27 mouse cellular contexts compared by ENCODE assay signal in genomic region chr3:123391180-123391579, GRCm38 (mm10).
"Had no signal": no experiment of that assay in that cellular context is flagged by ENCODE, and none has a peak within 500 bp of the region (broad histone marks: within the 10 kb centered on the region; RNA-seq: fewer than 3 reads in every experiment).

No protein-coding gene starts in this region.

- H3K27me3 ChIP-seq: heart, embryonic 12.5 days; intestine, embryonic 15.5 days; limb, embryonic 12.5 days had no signal

- H3K9ac ChIP-seq: heart, embryonic 12.5 days; hindbrain, embryonic 12.5 days; hindbrain, embryonic 14.5 days; intestine, embryonic 15.5 days; limb, embryonic 12.5 days; liver, embryonic 13.5 days; liver, embryonic 15.5 days had no signal

- H3K9me3 ChIP-seq: heart, embryonic 10.5 days; heart, embryonic 12.5 days; hindbrain, embryonic 10.5 days; hindbrain, embryonic 12.5 days; intestine, embryonic 15.5 days; limb, embryonic 10.5 days; limb, embryonic 12.5 days; liver, embryonic 13.5 days; liver, embryonic 15.5 days had no signal

- H3K27ac ChIP-seq: gastrocnemius, adult 2 months; heart, embryonic 10.5 days; hindbrain, embryonic 10.5 days; hindbrain, embryonic 12.5 days; hindbrain, embryonic 14.5 days; intestine, embryonic 15.5 days; layer of hippocampus, adult 2 months; left cerebral cortex, adult 2 months; limb, embryonic 10.5 days; limb, embryonic 12.5 days; liver, embryonic 13.5 days; liver, embryonic 15.5 days had no signal

- H3K4me1 ChIP-seq: heart, embryonic 10.5 days; heart, embryonic 12.5 days; hindbrain, embryonic 10.5 days; hindbrain, embryonic 12.5 days; intestine, embryonic 15.5 days; limb, embryonic 10.5 days; limb, embryonic 12.5 days; liver, embryonic 13.5 days; liver, embryonic 15.5 days had no signal

- H3K36me3 ChIP-seq: heart, embryonic 10.5 days; heart, embryonic 12.5 days; hindbrain, embryonic 10.5 days; hindbrain, embryonic 12.5 days; intestine, embryonic 15.5 days; limb, embryonic 10.5 days; limb, embryonic 12.5 days; liver, embryonic 13.5 days; liver, embryonic 15.5 days had no signal

- H3K4me3 ChIP-seq: gastrocnemius, adult 2 months; heart, embryonic 10.5 days; heart, embryonic 12.5 days; hindbrain, embryonic 10.5 days; hindbrain, embryonic 12.5 days; intestine, embryonic 15.5 days; layer of hippocampus, adult 2 months; left cerebral cortex, adult 2 months; limb, embryonic 10.5 days; limb, embryonic 12.5 days; liver, embryonic 13.5 days; liver, embryonic 15.5 days had no signal

- ATAC-seq: hindbrain, embryonic 16.5 days; inflammation-experienced regulatory T-cells, adult 6 months; intestine, embryonic 15.5 days; intestine, postnatal 0 days had no signal

- DNase-seq: gastrocnemius, adult 2 months; gastrocnemius, postnatal 10 days; gastrocnemius, postnatal 25 days; heart, postnatal 10 days; heart, postnatal 4 days; kidney, adult 18-20 months; kidney, adult 8-10 months; kidney, postnatal 10 days; kidney, postnatal 25 days; kidney, postnatal 4 days; liver; liver, embryonic 13.5 days had no signal

- H3K4me2 ChIP-seq: heart, embryonic 12.5 days; hindbrain, embryonic 12.5 days; hindbrain, embryonic 14.5 days; intestine, embryonic 15.5 days; limb, embryonic 12.5 days; liver, embryonic 11.5 days; liver, embryonic 13.5 days; liver, embryonic 15.5 days had no signal
